Mouse (Mus musculus) kidney, embryonic 14.5 days (tissue): ENCODE results near the gene Yes1. TPM values are rescaled to one million over a fixed set of nuclear protein-coding genes. Genes with fewer than 3 reads are reported as not detected.
A peak's percentile ranks its signal among the peaks of the same experiment; 100 is the strongest.
"Not testable (repeated sequence)": the region's sequence is repeated elsewhere in the genome, so short reads cannot be mapped to it uniquely, and the experiment has no call there.

Source experiments
- ATAC-seq: fragments of 200-750 bp; cut with Nextera tagmentation; 2 replicates; pipeline ENCODE4 v1.8.0; 2017; ENCODE audit warnings: moderate number of reproducible peaks, mild to moderate bottlenecking, moderate TSS enrichment, moderate library complexity; ENCODE audit not compliant: low FRiP score, low TSS enrichment
- H3K27ac ChIP-seq: fragments of 300-500 bp; sonication (generic); 2 replicates; pipeline ENCODE4 v1.5.1; 2014; ENCODE audit warnings: low read depth, mild to moderate bottlenecking, low read length, moderate library complexity, mixed read lengths
- H3K27me3 ChIP-seq: fragments of 300-500 bp; sonication (generic); 2 replicates; pipeline ENCODE4 v1.6.1; 2014; ENCODE audit warnings: mild to moderate bottlenecking, low read length; ENCODE audit not compliant: control insufficient read depth, insufficient read depth
- H3K36me3 ChIP-seq: fragments of 300-500 bp; sonication (generic); 2 replicates; pipeline ENCODE4 v1.6.1; 2014; ENCODE audit warnings: low read length, mixed read lengths; ENCODE audit not compliant: control insufficient read depth, insufficient read depth
- H3K4me1 ChIP-seq: fragments of 300-500 bp; sonication (generic); 2 replicates; pipeline ENCODE4 v1.6.1; 2014; ENCODE audit warnings: low read length, mixed read lengths; ENCODE audit not compliant: control insufficient read depth, insufficient read depth
- H3K4me2 ChIP-seq: fragments of 300-500 bp; sonication (generic); replicated peaks from 2 replicates; pipeline ENCODE4 v1.6.1; 2014; ENCODE audit warnings: low read depth, mild to moderate bottlenecking, low read length
- H3K4me3 ChIP-seq: fragments of 300-500 bp; sonication (generic); 2 replicates; pipeline ENCODE4 v1.5.1; 2014; ENCODE audit warnings: mild to moderate bottlenecking, low read length
- H3K9ac ChIP-seq: fragments of 300-500 bp; sonication (generic); 2 replicates; pipeline ENCODE4 v1.6.1; 2014; ENCODE audit warnings: low read depth, mild to moderate bottlenecking, low read length, moderate library complexity
- H3K9me3 ChIP-seq: fragments of 300-500 bp; sonication (generic); 2 replicates; pipeline ENCODE4 v1.6.1; 2016; ENCODE audit warnings: low read length; ENCODE audit not compliant: control insufficient read depth
- WGBS: fragments of 180-500 bp; shearing (Covaris S2); extraction: QIAGEN DNeasy Blood & Tissue Kit; methylation state at CpG from one replicate; pipeline ENCODE4 v1.1.7; 2014; 5-methylcytosine and 5-hydroxymethylcytosine counted together
- polyA plus RNA-seq: library from polyadenylated mRNA; unstranded; fragments of >200 nt; fragmentation: Nextera tagmentation; extraction: Ambion mirVana; gene quantifications from 2 replicates; pipeline ENCODE4 v1.2.1, GENCODE M21; 2014

Gene Yes1
- polyA plus RNA-seq, 1 experiment from 2014 or later, result 42.0 TPM

- WGBS, result under 1% methylated on average over 55 of the region's 55 CpGs
- Histone ChIP-seq H3K4me1 (no peaks in the 10 kb centered on the region), H3K9me3 (no peaks in the 10 kb centered on the region), H3K4me3 (peak overlapping the region; percentile 53), H3K27ac (peak overlapping the region; percentile 85), H3K36me3 (no peaks in the 10 kb centered on the region), H3K27me3 (no peaks in the 10 kb centered on the region), H3K9ac (peak overlapping the region; percentile 63), H3K4me2 (peak overlapping the region; percentile 51)
- ATAC-seq, result peak; percentile 98
These were observed 102.9 kb downstream of the Yes1 start for GRCm38 (mm10) chr5:32713703-32714467.

- no peak overlapping the region for H3K27ac ChIP-seq
- no peak overlapping the region for H3K4me3 ChIP-seq
- no peaks in the 10 kb centered on the region for H3K27me3 ChIP-seq
- no peaks in the 10 kb centered on the region for H3K36me3 ChIP-seq
- ATAC-seq, result no peak
- WGBS, result 46% methylated on average over 1 of the region's 1 CpGs
- no peak overlapping the region for H3K4me2 ChIP-seq
- no peaks in the 10 kb centered on the region for H3K9me3 ChIP-seq
- H3K9ac ChIP-seq, result no peak overlapping the region
- no peaks in the 10 kb centered on the region for H3K4me1 ChIP-seq
These were observed 106.8 kb downstream of the Yes1 start for GRCm38 (mm10) chr5:32717726-32718125.

GRCm38 (mm10) chr5:32718916-32719315, 107.9 kb downstream of the Yes1 start:
- H3K9ac ChIP-seq, result no peak overlapping the region
- H3K36me3 ChIP-seq, result no peaks in the 10 kb centered on the region
- 36% methylated on average over 6 of the region's 6 CpGs for WGBS
- H3K4me3 ChIP-seq, result no peak overlapping the region
- H3K4me2 ChIP-seq, result no peak overlapping the region
- no peaks in the 10 kb centered on the region for H3K27me3 ChIP-seq
- H3K27ac ChIP-seq, result no peak overlapping the region
- H3K4me1 ChIP-seq, result no peaks in the 10 kb centered on the region
- ATAC-seq, result no peak
- H3K9me3 ChIP-seq, result no peaks in the 10 kb centered on the region

- H3K27ac ChIP-seq, result no peak overlapping the region
- H3K4me1 ChIP-seq, result no peaks in the 10 kb centered on the region
- H3K27me3 ChIP-seq, result no peaks in the 10 kb centered on the region
- H3K9me3 ChIP-seq, result no peaks in the 10 kb centered on the region
- H3K4me2 ChIP-seq, result no peak overlapping the region
- no peak overlapping the region for H3K9ac ChIP-seq
- WGBS, result 71% methylated on average over 9 of the region's 9 CpGs
- H3K36me3 ChIP-seq, result no peaks in the 10 kb centered on the region
- ATAC-seq, result no peak
- no peak overlapping the region for H3K4me3 ChIP-seq
These were observed 109.4 kb downstream of the Yes1 start for GRCm38 (mm10) chr5:32720416-32720815.

GRCm38 (mm10) chr5:32721316-32721715, 110.3 kb downstream of the Yes1 start:
- H3K4me3 ChIP-seq, result no peak overlapping the region
- no peaks in the 10 kb centered on the region for H3K4me1 ChIP-seq
- WGBS, result 45% methylated on average over 3 of the region's 3 CpGs
- H3K4me2 ChIP-seq, result no peak overlapping the region
- no peak overlapping the region for H3K9ac ChIP-seq
- no peaks in the 10 kb centered on the region for H3K36me3 ChIP-seq
- ATAC-seq, result no peak
- no peaks in the 10 kb centered on the region for H3K27me3 ChIP-seq
- H3K9me3 ChIP-seq, result no peaks in the 10 kb centered on the region
- no peak overlapping the region for H3K27ac ChIP-seq

GRCm38 (mm10) chr5:32722263-32722662, 111.3 kb downstream of the Yes1 start:
- ATAC-seq, result no peak
- H3K4me1 ChIP-seq, result no peaks in the 10 kb centered on the region
- no peak overlapping the region for H3K4me3 ChIP-seq
- H3K27me3 ChIP-seq, result no peaks in the 10 kb centered on the region
- 79% methylated on average over 7 of the region's 7 CpGs for WGBS
- no peak overlapping the region for H3K27ac ChIP-seq
- no peaks in the 10 kb centered on the region for H3K9me3 ChIP-seq
- H3K36me3 ChIP-seq, result no peaks in the 10 kb centered on the region
- H3K4me2 ChIP-seq, result no peak overlapping the region
- no peak overlapping the region for H3K9ac ChIP-seq

- H3K4me1 ChIP-seq, H3K27me3 ChIP-seq, H3K36me3 ChIP-seq, H3K27ac ChIP-seq, H3K4me3 ChIP-seq, H3K9me3 ChIP-seq, H3K4me2 ChIP-seq, H3K9ac ChIP-seq, ATAC-seq: not testable (repeated sequence)
- 86% methylated on average over 8 of the region's 8 CpGs for WGBS
These were observed 111.7 kb downstream of the Yes1 start for GRCm38 (mm10) chr5:32722711-32723110.

GRCm38 (mm10) chr5:32723981-32724380, 113.0 kb downstream of the Yes1 start:
- Histone ChIP-seq H3K36me3 (no peaks in the 10 kb centered on the region), H3K4me3 (no peak overlapping the region), H3K9me3 (no peaks in the 10 kb centered on the region), H3K4me2 (no peak overlapping the region), H3K9ac (no peak overlapping the region), H3K27ac (no peak overlapping the region), H3K27me3 (no peaks in the 10 kb centered on the region), H3K4me1 (no peaks in the 10 kb centered on the region)
- ATAC-seq, result no peak
- 80% methylated on average over 7 of the region's 7 CpGs for WGBS

- not testable (repeated sequence) for H3K27me3 ChIP-seq, H3K4me2 ChIP-seq, H3K9ac ChIP-seq, H3K4me1 ChIP-seq, H3K36me3 ChIP-seq, H3K9me3 ChIP-seq, H3K27ac ChIP-seq, H3K4me3 ChIP-seq, ATAC-seq
- WGBS, result 78% methylated on average over 3 of the region's 3 CpGs
These were observed 114.4 kb downstream of the Yes1 start for GRCm38 (mm10) chr5:32725397-32725796.
